Mouse (Mus musculus) bone marrow macrophage, adult 2 months (primary cell): ENCODE data around the gene Ptk6. TPM values are rescaled to one million over a fixed set of nuclear protein-coding genes. Genes with fewer than 3 reads are reported as not detected.

Experiments used
- H3K27ac ChIP-seq: 2 replicates; pipeline ENCODE4 v1.5.1; 2012; ENCODE audit warnings: low read depth, low read length; ENCODE audit not compliant: insufficient read depth
- H3K4me1 ChIP-seq: 2 replicates; pipeline ENCODE4 v1.6.1; 2012; ENCODE audit warnings: low read length; ENCODE audit not compliant: control insufficient read depth, insufficient read depth
- H3K4me3 ChIP-seq: 2 replicates; pipeline ENCODE4 v1.5.1; 2012; ENCODE audit warnings: mild to moderate bottlenecking, low read length, moderate library complexity; ENCODE audit not compliant: insufficient read depth
- CTCF ChIP-seq: IDR thresholded peaks from 2 replicates; pipeline ENCODE4 v1.5.1; 2012; ENCODE audit warnings: low read depth, mild to moderate bottlenecking, low read length, moderate library complexity
- POLR2A ChIP-seq: IDR thresholded peaks from 2 replicates; pipeline ENCODE4 v1.6.1; 2012; ENCODE audit warnings: mild to moderate bottlenecking, low read depth, low read length, borderline replicate concordance
- polyA plus RNA-seq: library from polyadenylated mRNA; stranded (reverse); fragments of >200 nt; gene quantifications from 2 replicates; pipeline ENCODE4 v1.2.4, GENCODE M21; 2012; ENCODE audit not compliant: missing spikeins, insufficient read depth, insufficient read length

Ptk6 gene
- polyA plus RNA-seq, 1 experiment, result not detected

GRCm38 (mm10) chr2:181154831-181155415, 47.7 kb downstream of the Ptk6 start:
- Histone ChIP-seq H3K27ac (no peak overlapping the region), H3K4me1 (peaks cover 4% of the 10 kb centered on the region), H3K4me3 (no peak overlapping the region)
- no peak for TF ChIP-seq POLR2A
- no peak for TF ChIP-seq CTCF

- Histone ChIP-seq H3K4me3 (no peak overlapping the region), H3K4me1 (peaks cover 4% of the 10 kb centered on the region)
- no peak for TF ChIP-seq POLR2A
- no peak for TF ChIP-seq CTCF
Observed at GRCm38 (mm10) chr2:181154361-181154760, 48.2 kb downstream of the Ptk6 start.

DNA sequence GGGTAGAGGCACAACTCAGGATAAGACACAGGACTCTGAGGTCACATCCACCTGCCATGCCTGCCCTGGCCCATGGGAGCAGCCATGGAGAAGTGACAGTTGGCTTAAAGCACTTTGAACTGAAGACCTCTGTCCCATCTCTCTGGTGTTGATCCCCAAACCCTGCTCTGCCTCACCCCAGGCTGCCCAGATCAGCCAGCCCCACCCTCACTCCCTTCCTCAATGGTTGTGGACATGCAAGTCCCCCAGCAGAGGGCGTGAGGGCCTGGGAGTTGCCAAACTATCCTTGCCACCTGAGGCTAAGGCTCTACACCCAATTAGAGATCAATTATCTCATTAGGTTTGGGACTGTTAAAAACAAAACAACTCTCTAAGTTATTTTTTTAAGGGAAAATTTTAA, 48.8 kb downstream of the Ptk6 start:
- no peak overlapping the region for H3K27ac ChIP-seq
- no peak for TF ChIP-seq CTCF
- TF ChIP-seq POLR2A, result no peak
- H3K4me3 ChIP-seq, result no peak overlapping the region
- H3K4me1 ChIP-seq, result peaks cover 4% of the 10 kb centered on the region

More at GRCm38 (mm10) chr2:181154361-181154760, 48.2 kb downstream of the Ptk6 start:
- H3K27ac ChIP-seq, result no peak overlapping the region

GRCm38 (mm10) chr2:181153131-181153530, 49.5 kb downstream of the Ptk6 start:
- Histone ChIP-seq H3K4me1 (peaks cover 4% of the 10 kb centered on the region), H3K27ac (no peak overlapping the region), H3K4me3 (no peak overlapping the region)
- TF ChIP-seq CTCF, result no peak
- TF ChIP-seq POLR2A, result no peak

DNA sequence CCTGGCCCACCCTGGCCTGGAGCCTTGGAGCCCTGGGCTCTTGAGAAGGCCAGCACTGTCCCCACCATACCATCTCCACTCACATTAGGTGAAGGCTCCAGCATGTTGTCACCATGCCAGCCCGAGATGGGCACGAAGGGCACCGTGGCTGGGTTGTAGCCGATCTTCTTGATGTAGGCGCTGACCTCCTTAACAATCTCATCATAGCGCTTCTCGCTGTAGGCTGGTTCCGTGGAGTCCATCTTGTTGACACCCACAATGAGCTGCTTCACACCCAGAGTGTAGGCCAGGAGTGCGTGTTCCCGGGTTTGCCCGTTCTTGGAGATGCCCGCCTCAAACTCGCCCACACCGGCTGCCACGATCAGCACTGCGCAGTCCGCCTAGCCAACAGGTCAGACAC, 49.9 kb downstream of the Ptk6 start:
- H3K4me1 ChIP-seq, result peaks cover 2% of the 10 kb centered on the region
- H3K4me3 ChIP-seq, result no peak overlapping the region
- no peak overlapping the region for H3K27ac ChIP-seq
- TF ChIP-seq POLR2A (no peak), CTCF (no peak)

- H3K4me1 ChIP-seq, result no peaks in the 10 kb centered on the region
- no peak for TF ChIP-seq POLR2A
- no peak for TF ChIP-seq CTCF
- H3K4me3 ChIP-seq, result no peak overlapping the region
- H3K27ac ChIP-seq, result no peak overlapping the region
Observed at GRCm38 (mm10) chr2:181150281-181150680, 52.3 kb downstream of the Ptk6 start.

DNA sequence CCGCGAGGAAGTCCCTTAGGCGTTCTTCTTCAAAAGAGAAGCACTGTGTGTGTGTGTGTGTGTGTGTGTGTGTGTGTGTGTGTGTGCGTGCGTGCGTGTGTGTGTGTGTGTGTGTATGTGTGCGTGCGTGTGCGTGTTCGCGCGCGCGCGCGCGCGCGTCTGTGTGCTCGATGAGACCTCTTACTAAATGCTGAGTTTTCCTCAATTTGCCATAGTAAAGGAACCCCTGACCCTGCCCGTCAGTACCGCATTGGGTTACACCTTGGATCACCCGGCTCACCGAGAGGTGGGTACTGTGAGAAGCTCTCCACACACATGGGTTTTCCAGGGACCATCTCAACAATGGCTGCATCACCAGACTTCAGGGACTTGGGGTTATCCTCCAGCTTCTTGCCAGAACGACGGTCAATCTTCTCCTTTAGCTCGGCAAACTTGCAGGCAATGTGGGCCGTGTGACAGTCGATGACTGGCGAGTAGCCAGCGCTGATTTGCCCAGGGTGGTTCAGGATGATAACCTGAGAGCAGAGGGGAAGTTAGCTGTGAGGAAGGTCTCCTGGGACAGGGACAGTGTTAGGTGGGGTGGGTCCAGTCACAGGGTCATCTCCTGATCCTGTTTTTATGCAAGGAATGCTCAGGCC, 54.2 kb downstream of the Ptk6 start:
- no peaks in the 10 kb centered on the region for H3K4me1 ChIP-seq
- TF ChIP-seq CTCF (no peak), POLR2A (no peak)
- H3K4me3 ChIP-seq, result 0 out of 2 replicates have a peak overlapping the region, but pooled peaks have one; percentile 29
- no peak overlapping the region for H3K27ac ChIP-seq

DNA sequence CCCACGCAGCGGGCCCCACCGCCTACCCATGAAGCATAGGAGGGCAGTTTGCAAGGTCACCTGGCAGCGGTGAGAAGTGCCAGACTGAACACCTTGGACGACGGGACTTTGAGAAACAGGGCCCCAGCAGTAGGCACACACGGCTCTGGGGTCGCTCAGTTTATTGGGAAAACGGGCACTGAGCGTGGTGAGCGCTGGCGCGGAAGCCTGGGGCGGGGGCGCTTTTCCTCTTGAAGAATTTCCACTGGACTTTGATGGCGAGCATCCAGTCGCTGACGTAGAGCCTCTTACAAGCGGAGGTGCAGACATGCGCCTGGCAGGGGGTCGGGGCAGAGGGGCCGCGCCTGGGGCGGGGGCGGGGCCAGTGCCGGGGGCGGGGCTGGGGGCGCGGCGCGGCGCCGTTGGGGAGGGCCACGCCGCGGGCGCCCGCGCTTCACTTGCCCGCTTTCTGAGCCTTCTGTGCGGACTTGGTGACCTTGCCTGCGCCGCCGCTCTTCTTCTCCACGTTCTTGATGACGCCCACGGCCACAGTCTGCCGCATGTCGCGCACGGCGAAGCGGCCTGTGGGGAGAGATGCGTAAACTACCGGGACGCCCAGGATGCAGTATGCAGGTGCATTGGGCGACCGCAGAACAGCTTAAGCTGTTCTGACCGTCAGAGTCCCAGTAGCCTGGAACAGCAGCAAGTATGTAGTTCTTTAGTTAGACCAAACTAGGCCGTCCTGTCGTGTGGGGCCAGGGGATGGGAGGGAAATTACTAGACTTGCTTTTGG, 54.9 kb downstream of the Ptk6 start:
- peak overlapping the region; percentile 29 for H3K4me3 ChIP-seq
- H3K27ac ChIP-seq, result no peak overlapping the region
- no peak for TF ChIP-seq CTCF
- TF ChIP-seq POLR2A, result no peak
- H3K4me1 ChIP-seq, result no peaks in the 10 kb centered on the region

DNA sequence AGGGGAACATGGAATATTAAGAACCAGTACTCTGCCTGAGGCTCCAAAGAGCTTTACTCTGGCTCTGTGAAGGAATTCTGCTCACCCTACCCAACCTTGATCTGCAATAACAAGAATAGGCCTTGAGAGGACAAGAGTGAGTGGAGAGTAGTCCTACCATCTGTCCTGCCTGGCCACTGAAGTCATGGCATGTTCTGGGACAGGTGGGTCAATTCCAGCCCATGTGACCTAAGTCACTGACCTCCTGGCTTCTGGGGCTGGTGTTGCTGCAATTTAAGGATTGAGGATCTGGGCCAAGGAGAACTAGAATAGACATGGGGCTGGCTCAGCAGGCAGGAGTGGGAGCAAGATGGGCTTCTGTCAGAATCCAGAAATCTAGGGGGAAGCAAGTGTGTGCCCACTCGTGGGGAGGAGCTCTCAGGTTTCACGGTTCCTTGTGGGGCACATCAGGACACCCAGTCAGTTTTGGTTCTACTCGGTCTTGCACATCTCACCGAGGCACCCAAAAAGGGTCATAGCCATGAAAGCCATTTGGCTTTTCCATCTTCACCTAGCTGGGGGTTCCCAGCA, 55.5 kb downstream of the Ptk6 start:
- TF ChIP-seq CTCF, result no peak
- TF ChIP-seq POLR2A, result no peak
- no peak overlapping the region for H3K27ac ChIP-seq
- H3K4me3 ChIP-seq, result no peak overlapping the region
- no peaks in the 10 kb centered on the region for H3K4me1 ChIP-seq
